Mouse (Mus musculus) sigmoid colon, adult 10 weeks (tissue): ENCODE results near the gene Olfr1465. TPM values are rescaled to one million over a fixed set of nuclear protein-coding genes. Genes with fewer than 3 reads are reported as not detected.

Experiments used
- polyA plus RNA-seq: library from polyadenylated mRNA; stranded (reverse); fragments of 350-450 nt; fragmentation: Illumina TruSeq; extraction: RNeasy Lipid Tissue Mini Kit (QIAGEN cat#74804); gene quantifications from one replicate; pipeline ENCODE4 v1.2.3, GENCODE M21; 2014; ENCODE audit warnings: low read depth, low replicate concordance

Gene Olfr1465
- polyA plus RNA-seq = not detected

GRCm38 (mm10) chr19:13315441-13315840 lies at the start of gene Olfr1465:
Gene Olfr1465 (minus strand): TSS chr19:13315541.

GRCm38 (mm10) chr19:13361936-13362335 lies 46.6 kb upstream of the Olfr1465 start, which contains the start of gene Olfr1467:
Gene Olfr1467 (plus strand): TSS chr19:13362236.

GRCm38 (mm10) chr19:13338562-13338961 lies 23.2 kb upstream of the Olfr1465 start, which contains the start of gene Olfr1466:
Gene Olfr1466 (plus strand): TSS chr19:13338862.

Other genes starting within 250 kb of the Olfr1465 start
- not detected for gene Olfr1457, start 217.7 kb downstream of the Olfr1465 start, polyA plus RNA-seq
- gene Olfr1458, start 208.8 kb downstream of the Olfr1465 start, polyA plus RNA-seq = not detected
- gene Olfr1459, start 166.0 kb downstream of the Olfr1465 start, polyA plus RNA-seq = not detected
- gene Olfr1461, start 152.5 kb downstream of the Olfr1465 start, polyA plus RNA-seq = not detected
- not detected for gene Olfr1462, start 129.8 kb downstream of the Olfr1465 start, polyA plus RNA-seq
- gene Olfr1463, start 84.2 kb downstream of the Olfr1465 start, polyA plus RNA-seq = not detected
- not detected for gene Olfr1466, start 23.3 kb upstream of the Olfr1465 start, polyA plus RNA-seq
- gene Olfr1467, start 46.7 kb upstream of the Olfr1465 start, polyA plus RNA-seq = not detected
- not detected for gene Olfr1469, start 92.3 kb upstream of the Olfr1465 start, polyA plus RNA-seq
- not detected for gene Olfr1471, start 127.9 kb upstream of the Olfr1465 start, polyA plus RNA-seq
- gene Olfr1472, start 140.5 kb upstream of the Olfr1465 start, polyA plus RNA-seq = not detected
- gene Olfr1474, start 154.0 kb upstream of the Olfr1465 start, polyA plus RNA-seq = not detected
- gene Olfr1475, start 164.7 kb upstream of the Olfr1465 start, polyA plus RNA-seq = not detected
- gene Olfr1477, start 185.0 kb upstream of the Olfr1465 start, polyA plus RNA-seq = not detected
- gene Olfr1480, start 212.4 kb upstream of the Olfr1465 start, polyA plus RNA-seq = not detected